Mouse (Mus musculus) adrenal gland, postnatal 0 days (tissue): ENCODE results near the gene AC129217.1. TPM values are rescaled to one million over a fixed set of nuclear protein-coding genes. Genes with fewer than 3 reads are reported as not detected.

Experiments
- microRNA-seq: library from miRNA; unstranded; fragments of <30 nt; microRNA quantifications from one replicate; pipeline ENCODE4, GENCODE M21; 2016; ENCODE audit warnings: borderline replicate concordance; ENCODE audit not compliant: insufficient number of aligned reads
- polyA plus RNA-seq: library from polyadenylated mRNA; unstranded; fragments of >200 nt; fragmentation: Nextera tagmentation; extraction: Ambion mirVana; gene quantifications from 2 replicates; pipeline ENCODE4 v1.2.1, GENCODE M21; 2015

Gene AC129217.1
- polyA plus RNA-seq, 1 experiment from 2014 or later, result not detected

Small RNAs within 50 kb of the gene (microRNA-seq; reads per million reads assigned to microRNA genes)
- gene Mir5136, result not detected

Other genes with a start within 250 kb of the AC129217.1 start
- gene Slc22a8, start 238.5 kb upstream of the AC129217.1 start, polyA plus RNA-seq, result 0.18 and 0.49 TPM in 2 replicates
- gene Slc22a6, start 211.7 kb upstream of the AC129217.1 start, polyA plus RNA-seq, result 0.23 and 0.54 TPM in 2 replicates
- 0.91 and 2.2 TPM in 2 replicates for gene Chrm1, start 166.0 kb upstream of the AC129217.1 start, polyA plus RNA-seq
- 83.1 and 141 TPM in 2 replicates for gene Slc3a2, start 106.4 kb upstream of the AC129217.1 start, polyA plus RNA-seq
- 55.6 and 64.3 TPM in 2 replicates for gene Wdr74, start 93.9 kb upstream of the AC129217.1 start, polyA plus RNA-seq
- gene 1700092M07Rik, start 89.1 kb upstream of the AC129217.1 start, polyA plus RNA-seq, result not detected in 2 replicates
- gene Stx5a, start 88.4 kb upstream of the AC129217.1 start, polyA plus RNA-seq, result 85.3 and 122 TPM in 2 replicates
- gene Nxf1, start 72.7 kb upstream of the AC129217.1 start, polyA plus RNA-seq, result 57.3 and 70.5 TPM in 2 replicates
- 187 and 192 TPM in 2 replicates for gene Tmem223, start 58.8 kb upstream of the AC129217.1 start, polyA plus RNA-seq
- 117 and 159 TPM in 2 replicates for gene Tmem179b, start 55.3 kb upstream of the AC129217.1 start, polyA plus RNA-seq
- gene Taf6l, start 43.4 kb upstream of the AC129217.1 start, polyA plus RNA-seq, result 14.0 and 14.5 TPM in 2 replicates
- gene Polr2g, start 31.2 kb upstream of the AC129217.1 start, polyA plus RNA-seq, result 250 and 252 TPM in 2 replicates
- gene Zbtb3, start 27.2 kb upstream of the AC129217.1 start, polyA plus RNA-seq, result 3.5 and 3.7 TPM in 2 replicates
- gene Ttc9c, start 10.4 kb upstream of the AC129217.1 start, polyA plus RNA-seq, result 19.5 and 25.9 TPM in 2 replicates
- gene Hnrnpul2, start 9.8 kb upstream of the AC129217.1 start, polyA plus RNA-seq, result 2.6 and 4.1 TPM in 2 replicates
- 50.5 and 77.3 TPM in 2 replicates for gene Bscl2, start 7.7 kb downstream of the AC129217.1 start, polyA plus RNA-seq
- gene Gng3, start 9.4 kb downstream of the AC129217.1 start, polyA plus RNA-seq, result 32.7 and 80.6 TPM in 2 replicates
- gene Lrrn4cl, start 21.0 kb downstream of the AC129217.1 start, polyA plus RNA-seq, result 15.3 and 22.8 TPM in 2 replicates
- 177 and 268 TPM in 2 replicates for gene Ubxn1, start 41.7 kb downstream of the AC129217.1 start, polyA plus RNA-seq
- gene Uqcc3, start 51.1 kb downstream of the AC129217.1 start, polyA plus RNA-seq, result 120 and 130 TPM in 2 replicates
- gene Lbhd1, start 54.0 kb downstream of the AC129217.1 start, polyA plus RNA-seq, result 69.8 and 70.7 TPM in 2 replicates
- gene Gm49403, start 54.2 kb downstream of the AC129217.1 start, polyA plus RNA-seq, result not detected in 2 replicates
- gene 1810009A15Rik, start 59.1 kb downstream of the AC129217.1 start, polyA plus RNA-seq, result 76.8 and 83.8 TPM in 2 replicates
- gene Gm49416, start 59.2 kb downstream of the AC129217.1 start, polyA plus RNA-seq, result not detected in 2 replicates
- gene Ints5, start 63.2 kb downstream of the AC129217.1 start, polyA plus RNA-seq, result 15.9 and 19.0 TPM in 2 replicates
- 35.9 and 58.5 TPM in 2 replicates for gene Ganab, start 68.3 kb downstream of the AC129217.1 start, polyA plus RNA-seq
- gene B3gat3, start 90.6 kb downstream of the AC129217.1 start, polyA plus RNA-seq, result 35.8 and 37.6 TPM in 2 replicates
- gene Rom1, start 99.6 kb downstream of the AC129217.1 start, polyA plus RNA-seq, result 10.2 and 10.6 TPM in 2 replicates
- gene Eml3, start 99.8 kb downstream of the AC129217.1 start, polyA plus RNA-seq, result 22.1 and 29.4 TPM in 2 replicates
- 62.8 and 87.3 TPM in 2 replicates for gene Mta2, start 112.1 kb downstream of the AC129217.1 start, polyA plus RNA-seq
- gene Tut1, start 124.1 kb downstream of the AC129217.1 start, polyA plus RNA-seq, result 11.2 and 17.6 TPM in 2 replicates
- gene Eef1g, start 137.3 kb downstream of the AC129217.1 start, polyA plus RNA-seq, result 168 and 205 TPM in 2 replicates
- gene Ahnak, start 159.5 kb downstream of the AC129217.1 start, polyA plus RNA-seq, result 33.6 and 44.4 TPM in 2 replicates